Mouse (Mus musculus): Measurements from ENCODE around the gene Spint5.
"Not testable (repeated sequence)": the region's sequence is repeated elsewhere in the genome, so short reads cannot be mapped to it uniquely, and the experiment has no call there.

Gene Spint5

DNA sequence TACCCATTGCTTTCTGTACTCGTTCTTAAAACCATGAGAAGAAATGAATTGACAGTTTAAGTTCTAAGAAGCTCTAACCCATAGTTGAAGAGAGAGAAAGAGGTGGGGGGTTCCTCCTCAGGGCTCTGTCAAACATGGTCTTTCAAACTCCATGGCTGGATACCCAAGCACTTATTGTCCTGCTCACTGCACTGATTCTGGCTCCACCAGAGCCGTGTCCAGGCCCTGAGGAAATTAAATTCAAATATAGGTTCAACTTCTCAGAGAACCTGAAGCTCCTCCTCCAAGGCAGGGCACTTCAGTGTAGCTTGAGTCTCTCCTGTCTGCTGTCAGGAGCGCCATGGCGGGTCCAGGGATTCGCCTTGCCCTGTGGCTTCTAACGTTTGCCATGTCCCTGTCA lies at the start of gene Spint5:
Spint5 (plus strand) TSS at position 301 of the 400 bp plus-strand sequence.
- no peak for DNase-seq (ENCODE audit: low read depth, low spot score)

DNA sequence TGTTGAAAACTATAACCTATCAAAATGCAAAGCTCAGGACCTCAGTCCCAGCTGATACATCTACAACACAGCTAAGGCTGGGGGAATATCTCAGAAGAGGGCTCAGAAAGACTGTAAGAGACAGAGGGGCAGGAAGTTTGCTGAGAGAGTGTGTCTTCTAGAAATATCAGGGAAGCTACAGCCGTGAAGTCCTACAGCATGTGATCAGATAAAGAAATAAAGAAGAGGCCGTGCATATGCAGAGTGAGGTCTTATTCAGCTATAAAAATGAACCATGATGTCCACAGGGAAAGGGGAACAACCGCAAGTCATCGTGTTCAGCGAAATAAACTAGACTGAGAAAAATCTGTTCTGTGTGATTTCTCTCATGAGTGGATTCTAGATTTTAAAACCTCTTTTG lies 44.8 kb upstream of the Spint5 start:
- no peak for DNase-seq (ENCODE audit: low read depth, low spot score)

DNA sequence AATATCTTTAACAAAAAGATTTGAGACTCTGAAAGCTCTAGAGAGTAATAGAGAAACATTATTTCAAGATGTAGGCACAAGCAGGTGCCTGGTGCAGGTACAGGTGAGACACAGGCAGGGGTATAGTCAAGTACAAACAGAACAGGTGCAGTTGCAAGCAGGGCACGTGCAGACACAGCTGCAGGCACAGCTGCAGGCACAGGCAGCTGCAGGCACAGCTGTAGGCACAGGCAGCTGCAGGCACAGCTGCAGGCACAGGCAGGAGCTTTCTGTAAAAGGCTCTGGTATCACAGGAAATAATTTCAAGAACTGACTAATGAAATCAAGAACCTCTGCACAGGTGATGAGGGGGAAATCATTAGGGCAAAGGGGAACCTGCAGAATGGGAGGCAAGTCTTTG lies 44.2 kb upstream of the Spint5 start:
- no peak for DNase-seq (ENCODE audit: low read depth, low spot score)

DNA sequence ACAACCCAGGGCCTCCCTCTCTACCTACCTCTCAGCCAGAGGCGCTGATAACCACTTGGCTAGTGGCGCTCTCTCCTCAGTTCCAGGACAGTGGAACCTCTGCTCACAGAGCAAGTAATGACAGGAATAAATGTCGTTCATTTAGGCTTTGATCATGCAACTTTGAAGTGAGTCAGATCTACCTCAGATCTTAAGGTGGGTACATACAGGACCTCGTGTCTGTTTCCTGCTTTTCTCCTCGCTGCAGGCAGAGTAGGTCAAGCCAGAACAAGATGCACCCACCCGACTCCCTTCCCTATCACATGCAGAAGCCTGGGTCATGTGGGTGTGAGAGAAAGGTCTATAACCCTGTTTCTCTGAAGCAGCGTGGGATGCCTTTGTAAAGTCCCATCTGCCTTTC lies 41.1 kb upstream of the Spint5 start, which contains the start of gene Wfdc11:
Wfdc11 (minus strand) TSS at position 101 of the 400 bp plus-strand sequence.
- no peak for DNase-seq (ENCODE audit: low read depth, low spot score)

DNA sequence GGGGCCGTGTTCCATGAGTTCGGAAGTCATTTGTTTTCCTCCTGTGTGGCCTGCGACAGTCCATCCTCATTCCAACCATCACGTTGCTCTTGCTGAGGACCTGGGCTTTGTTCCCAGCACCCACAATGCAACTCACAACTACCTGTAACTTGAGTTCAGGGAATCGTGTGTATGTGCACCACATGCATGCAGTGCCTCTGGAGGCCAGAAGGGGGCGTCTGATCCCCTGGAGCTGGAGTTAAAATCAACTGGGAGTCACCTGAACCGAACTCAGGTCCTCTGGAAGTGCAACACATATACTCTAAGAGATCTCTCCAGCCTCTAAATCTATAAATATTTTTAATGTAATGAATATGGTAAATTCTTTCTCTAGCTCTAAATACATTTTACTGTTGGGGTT lies 39.0 kb upstream of the Spint5 start:
- DNase-seq (ENCODE audit: low read depth, low spot score) = no peak

DNA sequence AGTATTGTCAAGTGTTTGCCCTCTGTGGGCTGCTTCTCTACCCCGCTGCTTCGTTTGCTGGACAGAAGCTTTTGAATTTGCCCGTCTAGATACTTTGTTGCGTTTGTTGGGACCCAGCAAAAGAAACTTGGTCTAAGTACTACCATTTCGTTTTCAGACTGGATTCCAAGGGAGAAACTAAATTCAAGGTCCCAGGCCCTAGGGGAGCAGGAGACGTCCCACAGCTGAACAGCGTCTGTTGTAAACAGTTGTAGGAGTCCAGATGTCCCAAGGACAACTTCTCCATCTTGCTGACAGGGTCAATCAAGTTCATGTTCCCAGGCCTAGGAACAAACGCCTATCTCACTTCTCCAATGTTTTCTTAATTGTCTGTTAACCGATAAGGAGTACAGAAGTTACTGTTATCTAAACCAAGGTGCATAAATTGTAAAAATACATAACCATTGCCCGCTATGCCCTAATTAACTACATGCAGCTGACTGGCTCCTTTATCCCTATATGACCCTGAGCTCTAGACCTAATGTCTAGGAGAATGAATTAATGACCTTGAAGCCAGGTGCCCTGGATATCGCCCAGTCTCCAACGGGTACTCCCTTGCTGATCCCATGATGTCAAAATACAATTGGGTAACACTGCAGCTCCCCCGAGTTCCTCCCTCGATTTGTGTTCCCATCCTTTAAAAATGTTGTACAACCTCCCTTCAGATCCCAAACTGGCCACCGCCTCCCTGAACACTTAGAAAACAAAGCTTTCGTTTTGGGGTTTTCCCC lies 38.0 kb upstream of the Spint5 start:
- DNase-seq (ENCODE audit: low read depth, low spot score) = no peak

DNA sequence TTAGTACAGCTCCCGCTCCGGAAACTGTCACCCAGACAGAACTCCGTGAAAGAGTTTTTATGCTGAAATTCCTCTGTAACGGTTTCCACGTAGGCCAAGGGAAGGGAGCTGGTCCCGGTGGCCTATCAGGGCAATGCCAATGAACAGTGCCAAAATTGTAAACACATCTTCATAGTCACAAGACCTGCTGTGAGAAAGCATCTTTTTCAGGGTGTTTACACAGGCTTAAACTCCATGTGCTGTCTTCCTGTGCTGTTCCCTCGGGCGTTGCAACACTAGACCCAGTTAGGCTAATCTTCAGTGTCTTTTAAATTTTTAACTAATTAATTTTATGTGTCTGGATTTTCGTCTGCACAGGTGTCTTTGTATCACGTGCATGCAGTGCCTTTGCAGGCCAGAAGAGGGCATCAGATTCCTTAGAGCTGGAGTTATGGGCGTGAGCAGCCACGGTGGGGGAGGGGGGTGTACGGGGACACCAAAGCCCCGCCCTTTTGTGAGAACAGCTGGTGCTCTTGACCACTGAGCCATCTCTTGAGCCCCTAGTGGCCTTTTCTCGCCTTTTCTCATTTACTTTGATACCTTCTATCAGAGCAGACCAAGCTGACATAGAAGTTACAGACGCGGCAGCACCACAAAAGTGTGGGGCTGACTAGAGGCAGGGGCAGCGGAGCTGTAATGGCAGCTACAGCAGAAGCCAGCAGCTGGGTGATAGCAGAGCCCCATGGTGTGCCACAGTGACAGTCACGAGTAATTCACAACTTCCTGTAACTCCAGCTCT lies 36.1 kb upstream of the Spint5 start:
- DNase-seq (ENCODE audit: low read depth, low spot score) = peak; percentile 89

DNA sequence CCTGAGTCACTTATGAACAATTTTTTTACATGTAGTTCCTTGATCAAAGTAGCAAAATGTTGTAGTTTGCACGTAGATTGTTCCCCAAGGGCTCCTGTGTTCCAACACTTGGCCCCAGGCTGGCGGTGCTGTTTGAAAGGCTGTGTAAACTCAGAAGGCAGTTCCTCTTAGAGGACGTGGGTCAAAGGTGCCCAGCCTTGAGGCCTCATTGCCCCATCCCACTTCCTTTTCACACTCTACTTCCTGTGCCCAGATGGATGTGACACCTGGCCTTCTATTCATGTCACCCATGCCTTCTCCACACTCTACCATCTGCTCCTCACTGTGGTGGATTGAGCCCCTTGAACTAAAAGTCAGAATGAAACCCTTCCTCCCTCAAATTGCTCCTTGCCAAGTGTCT lies 35.2 kb upstream of the Spint5 start:
- peak; percentile 18 for DNase-seq (ENCODE audit: low read depth, low spot score)

DNA sequence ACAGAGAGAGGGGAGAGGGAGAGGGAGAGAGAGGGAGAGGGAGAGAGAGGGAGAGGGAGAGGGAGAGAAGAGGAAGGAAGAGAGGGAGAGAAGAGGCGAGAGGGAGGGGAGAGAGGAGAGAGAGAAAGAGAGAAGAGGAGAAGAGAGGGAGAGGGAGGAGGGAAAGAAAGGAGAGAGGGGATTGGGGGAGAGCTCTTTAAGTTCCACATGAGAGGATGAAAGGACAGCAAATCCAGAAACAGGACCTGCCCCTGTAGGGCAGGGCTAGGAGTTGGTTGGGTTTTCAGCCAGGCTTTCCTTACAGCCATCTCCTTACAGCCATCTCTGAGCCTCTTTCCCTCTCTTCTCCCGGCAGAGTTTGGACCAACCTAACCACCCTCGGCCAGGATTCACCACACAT lies 30.3 kb upstream of the Spint5 start, which contains the start of gene Wfdc13:
Wfdc13 (plus strand) TSS at position 301 of the 400 bp plus-strand sequence.
- DNase-seq (ENCODE audit: low read depth, low spot score) = no peak

DNA sequence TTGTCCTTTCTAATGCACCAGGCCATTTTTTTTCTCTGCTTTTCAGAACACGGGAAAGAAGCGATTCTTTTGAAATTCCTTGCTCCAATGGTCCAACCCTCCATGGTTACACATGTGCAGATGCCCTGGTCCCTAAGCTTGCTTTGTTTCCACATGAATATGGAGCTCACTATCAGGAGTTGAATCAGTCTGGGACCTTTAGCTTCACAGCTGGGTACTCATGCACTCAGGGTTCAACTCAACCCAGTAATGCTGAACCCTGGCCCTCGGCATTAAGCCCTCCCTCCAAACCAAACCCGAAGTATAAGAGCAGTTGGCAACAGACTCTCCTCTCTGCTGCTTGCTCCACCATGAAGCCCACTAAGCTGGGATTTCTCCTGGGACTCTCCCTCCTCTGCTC lies 16.9 kb upstream of the Spint5 start, which contains the start of gene Spint4:
Spint4 (plus strand) TSS at position 301 of the 400 bp plus-strand sequence.
- DNase-seq (ENCODE audit: low read depth, low spot score) = no peak

DNA sequence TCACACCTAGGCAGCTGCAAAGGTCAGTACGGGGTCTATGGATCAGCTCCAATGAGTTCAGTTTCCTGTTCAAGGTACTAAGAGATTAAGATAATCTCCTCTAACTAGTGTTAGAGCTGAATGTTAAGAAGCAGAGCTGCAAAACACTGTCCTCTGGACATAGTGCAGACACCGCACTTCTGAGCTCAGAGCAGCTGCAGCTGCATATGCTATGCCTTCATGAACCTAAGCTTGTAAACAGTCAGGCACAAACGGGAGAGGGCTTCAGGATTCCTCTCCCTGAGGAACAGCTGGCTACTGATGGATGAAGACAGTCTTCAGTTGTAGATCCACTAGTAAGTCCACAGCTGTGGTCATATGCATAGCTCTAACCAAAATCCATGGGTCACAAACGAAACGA lies 14.1 kb upstream of the Spint5 start:
- no peak for DNase-seq (ENCODE audit: low read depth, low spot score)

DNA sequence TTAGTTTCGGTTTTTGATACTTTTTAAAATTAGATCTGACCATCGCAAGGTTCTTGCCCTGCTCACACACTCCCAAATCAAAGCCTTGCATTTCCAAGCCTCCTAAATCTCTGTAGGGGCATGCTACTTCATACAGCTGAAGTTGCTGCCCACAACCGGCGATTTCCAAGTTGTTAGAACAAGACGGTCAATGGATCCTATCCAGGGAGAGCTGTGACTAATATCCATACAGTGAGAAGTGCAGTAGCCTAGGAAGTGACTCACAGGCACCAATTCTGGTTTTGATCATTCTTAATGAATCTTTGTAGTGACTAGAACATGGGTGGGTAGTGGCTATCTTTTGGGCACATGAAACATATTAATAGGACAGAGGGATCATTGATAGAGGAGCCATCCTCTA lies 13.3 kb upstream of the Spint5 start:
- no peak for DNase-seq (ENCODE audit: low read depth, low spot score)

DNA sequence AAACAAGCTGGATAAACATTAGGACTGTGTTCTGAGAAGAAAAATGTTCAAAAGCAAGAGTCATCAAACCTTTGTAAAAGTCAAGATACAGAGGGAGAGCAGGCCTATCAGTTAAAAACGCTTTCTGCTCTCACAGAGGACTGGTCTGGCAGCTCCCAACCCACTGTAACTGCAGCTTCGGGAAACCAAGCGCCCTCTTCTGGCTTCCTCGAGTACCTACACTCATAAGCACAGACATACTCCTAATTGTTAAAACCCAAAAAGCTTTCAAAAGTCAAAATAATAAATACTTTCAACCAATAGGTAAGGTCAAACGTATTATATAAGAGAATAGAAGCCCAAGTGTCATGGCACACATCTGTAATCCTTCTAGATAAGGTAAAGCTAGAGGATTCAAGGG lies 10.9 kb upstream of the Spint5 start:
- DNase-seq (ENCODE audit: low read depth, low spot score) = no peak

DNA sequence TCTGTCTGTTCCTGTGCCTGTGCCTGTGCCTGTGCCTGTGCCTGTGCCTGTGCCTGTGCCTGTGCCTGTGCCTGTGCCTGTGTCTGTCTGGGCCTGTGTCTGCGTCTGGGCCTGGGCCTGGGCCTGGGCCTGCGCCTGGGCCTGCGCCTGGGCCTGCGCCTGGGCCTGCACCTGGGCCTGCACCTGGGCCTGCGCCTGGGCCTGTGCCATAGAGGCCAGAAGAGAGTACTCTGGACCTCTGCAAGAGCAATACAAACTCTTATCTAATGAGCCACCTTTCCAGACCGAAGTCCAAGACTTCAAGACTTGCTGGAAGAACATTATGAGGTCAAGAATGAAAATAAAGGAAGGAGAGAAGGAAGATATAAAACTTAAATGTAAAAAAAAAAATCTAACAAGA lies 9.8 kb upstream of the Spint5 start:
- no peak for DNase-seq (ENCODE audit: low read depth, low spot score)

DNA sequence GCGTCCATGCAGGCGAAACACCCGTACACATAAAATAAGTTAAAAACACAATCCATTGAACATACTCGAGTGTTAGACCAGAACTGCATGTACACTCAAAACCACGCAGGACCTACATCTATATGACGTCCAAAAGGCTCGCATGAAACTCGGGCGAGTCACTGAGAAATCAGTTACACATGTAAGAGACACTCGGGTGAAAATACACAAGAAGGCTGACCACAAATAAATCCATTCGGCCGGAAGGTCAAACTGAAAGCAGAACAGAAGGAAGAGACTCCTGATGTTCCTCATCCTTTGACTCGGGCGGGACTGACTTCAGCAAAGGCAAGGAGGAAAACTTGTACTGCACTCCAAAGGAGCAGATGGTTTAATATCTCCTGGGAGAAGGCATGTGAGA lies 9.1 kb upstream of the Spint5 start:
- DNase-seq (ENCODE audit: low read depth, low spot score) = no peak

DNA sequence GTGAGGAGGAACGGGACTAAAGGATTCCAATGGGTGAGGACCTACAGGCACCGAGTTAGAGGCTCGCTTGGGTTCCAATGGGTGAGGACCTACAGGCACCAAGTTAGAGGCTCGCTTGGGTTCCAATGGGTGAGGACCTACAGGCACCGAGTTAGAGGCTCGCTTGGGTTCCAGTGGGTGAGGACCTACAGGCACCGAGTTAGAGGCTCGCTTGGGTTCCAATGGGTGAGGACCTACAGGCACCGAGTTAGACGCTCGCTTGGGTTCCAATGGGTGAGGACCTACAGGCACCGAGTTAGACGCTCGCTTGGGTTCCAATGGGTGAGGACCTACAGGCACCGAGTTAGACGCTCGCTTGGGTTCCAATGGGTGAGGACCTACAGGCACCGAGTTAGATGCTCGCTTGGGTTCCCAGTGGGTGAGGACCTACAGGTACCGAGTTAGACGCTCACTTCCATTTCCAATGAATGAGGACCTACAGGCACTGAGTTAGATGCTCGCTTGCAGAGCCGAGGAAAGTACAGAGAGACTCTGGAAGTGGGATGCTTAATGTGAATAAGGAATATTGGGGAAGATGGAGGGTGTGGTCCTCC lies 1.2 kb downstream of the Spint5 start:
- DNase-seq (ENCODE audit: low read depth, low spot score) = not testable (repeated sequence)

DNA sequence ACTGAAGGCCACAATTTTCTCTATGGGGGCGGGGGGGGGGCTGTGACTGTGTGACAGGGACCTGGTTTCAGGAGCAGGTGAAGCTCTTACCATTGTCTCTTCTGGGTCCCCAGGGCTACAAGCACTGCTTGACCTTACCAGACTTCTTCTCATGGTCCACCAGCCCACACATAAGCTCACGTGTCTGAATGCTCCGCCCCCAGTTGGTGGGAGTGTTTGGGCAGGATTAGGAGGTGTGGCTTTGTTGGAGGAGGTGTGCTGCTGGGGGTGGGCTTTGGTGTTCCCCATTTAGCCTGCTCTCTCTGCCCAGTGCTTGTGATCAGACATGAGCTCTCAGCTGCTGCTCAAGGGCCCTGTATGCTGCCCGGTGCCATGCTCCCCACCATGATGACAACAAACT lies 8.2 kb downstream of the Spint5 start:
- DNase-seq (ENCODE audit: low read depth, low spot score) = no peak

DNA sequence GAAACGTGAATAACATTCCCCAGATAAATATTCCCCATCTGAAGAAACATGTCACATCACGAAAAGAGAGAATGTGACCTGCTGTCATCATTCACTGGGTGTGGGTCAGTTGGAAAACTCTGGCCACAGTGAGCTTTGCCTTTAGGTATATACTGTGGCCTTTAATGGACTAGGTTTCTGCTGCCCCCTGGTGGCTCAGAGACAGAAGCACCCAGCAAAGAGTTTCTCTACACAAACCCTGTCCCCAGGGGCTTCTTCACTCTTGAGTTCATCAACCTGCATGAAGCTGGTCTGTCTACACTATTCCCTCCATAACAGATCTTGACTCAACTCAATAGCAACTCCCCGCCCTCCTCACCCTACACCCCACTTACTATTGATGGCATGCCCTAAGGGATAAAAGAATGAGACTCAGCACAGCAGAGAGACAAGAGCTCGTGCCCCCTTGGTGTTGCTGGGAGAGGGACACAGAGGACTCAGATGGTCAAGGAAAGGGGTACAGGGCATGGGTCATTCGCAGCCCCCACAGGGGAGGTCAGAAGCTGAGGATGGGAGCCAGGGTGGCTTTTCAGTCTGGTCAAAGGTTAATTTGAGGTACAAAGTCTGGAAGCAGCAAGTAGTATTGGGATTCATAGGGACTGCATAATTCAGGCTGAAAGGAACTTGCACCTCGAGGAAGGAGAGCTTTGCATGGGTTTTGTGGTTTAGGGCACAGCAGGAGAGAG lies 11.0 kb downstream of the Spint5 start:
- DNase-seq (ENCODE audit: low read depth, low spot score) = peak; percentile 80

DNA sequence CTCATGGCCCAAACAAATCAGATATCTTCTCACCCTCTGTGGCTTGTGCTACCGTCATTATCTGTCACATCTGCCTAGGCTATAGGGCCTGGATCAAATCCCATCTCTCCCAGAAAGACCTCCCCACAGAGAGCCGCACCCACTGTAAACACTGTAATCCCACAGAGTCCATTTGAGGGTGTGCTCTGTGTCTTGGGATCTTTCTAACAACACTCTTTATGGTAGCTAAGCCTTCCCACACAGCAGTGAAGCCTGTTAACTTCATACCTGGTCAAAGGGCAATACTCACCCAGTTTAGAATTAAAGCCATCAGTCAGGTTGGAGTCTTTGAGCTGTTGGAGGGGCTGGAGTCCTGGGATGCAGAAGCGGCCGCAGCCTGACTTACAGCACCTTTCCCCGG lies 16.6 kb downstream of the Spint5 start:
- DNase-seq (ENCODE audit: low read depth, low spot score) = no peak

DNA sequence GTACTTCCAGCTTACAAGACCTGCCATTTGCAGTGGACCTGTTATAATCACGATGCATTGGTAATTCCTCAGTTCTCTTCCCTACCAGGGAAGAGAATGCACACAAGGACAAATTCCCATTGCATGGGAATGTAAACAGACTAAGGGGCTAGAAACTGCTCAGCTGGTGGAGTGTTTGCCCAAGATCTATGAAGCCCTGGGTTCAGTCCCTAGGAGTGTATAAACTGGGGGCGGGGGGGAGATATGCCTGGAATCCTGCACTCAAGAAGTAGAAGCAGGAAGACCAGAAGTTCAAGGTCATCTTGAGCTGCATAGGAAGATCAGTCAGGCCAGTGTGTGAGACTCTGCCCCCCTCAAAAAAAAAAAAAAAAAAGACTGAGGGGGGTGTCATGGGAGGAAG lies 18.2 kb downstream of the Spint5 start:
- DNase-seq (ENCODE audit: low read depth, low spot score) = no peak

DNA sequence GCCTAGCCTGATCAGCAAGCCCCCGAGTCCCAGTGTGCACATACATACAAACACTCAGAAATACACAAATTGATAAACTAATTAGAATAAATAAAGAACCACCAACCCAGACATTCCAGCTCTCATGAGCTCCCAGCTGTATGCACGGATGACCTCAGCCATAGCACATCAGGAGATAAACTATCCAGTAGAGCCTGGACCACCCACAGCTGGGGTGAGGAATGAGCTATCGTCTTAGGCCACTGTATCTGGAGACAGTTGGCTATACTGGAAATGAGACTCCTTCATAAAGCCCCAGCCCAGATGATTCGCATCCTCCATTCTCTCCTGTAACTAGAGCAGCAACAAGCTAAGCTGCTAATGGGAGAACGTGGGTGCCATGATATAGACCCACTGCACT lies 19.7 kb downstream of the Spint5 start:
- DNase-seq (ENCODE audit: low read depth, low spot score) = no peak

DNA sequence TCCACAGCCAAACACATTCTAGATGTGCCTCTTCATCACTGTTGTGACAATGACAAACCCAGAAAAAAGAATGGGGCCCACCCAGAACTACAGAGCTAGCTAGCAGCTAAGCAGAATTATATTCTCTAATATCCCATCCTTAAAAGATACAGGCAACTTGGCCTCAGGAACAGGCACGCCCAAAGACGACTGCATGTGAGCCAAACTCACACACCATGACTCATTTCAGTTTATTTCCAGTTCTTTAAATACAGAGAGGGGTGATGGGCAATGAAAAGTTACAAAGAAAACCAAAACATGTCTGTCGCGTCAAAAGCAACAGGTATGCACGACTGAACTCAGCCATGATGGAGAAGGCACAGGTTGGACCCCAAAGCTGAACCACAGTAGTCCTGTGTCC lies 20.3 kb downstream of the Spint5 start:
- DNase-seq (ENCODE audit: low read depth, low spot score) = no peak
